Mouse (Mus musculus) brain, embryonic 14.5 days (tissue): Measurements from ENCODE around the gene Neurl1a.

Experiments
- CTCF ChIP-seq: fragments of 200-500 bp; IDR thresholded peaks from 2 replicates; pipeline ENCODE4 v1.5.1; 2012; ENCODE audit warnings: inconsistent platforms, mild to moderate bottlenecking, moderate library complexity, borderline replicate concordance; ENCODE audit not compliant: insufficient read depth, insufficient read length; ENCODE audit errors: extremely low read depth
- POLR2A ChIP-seq: fragments of 200-500 bp; IDR thresholded peaks from 2 replicates; pipeline ENCODE4 v1.6.1; 2012; ENCODE audit warnings: mild to moderate bottlenecking, inconsistent platforms, borderline replicate concordance; ENCODE audit not compliant: poor library complexity, insufficient read depth, insufficient read length, severe bottlenecking; ENCODE audit errors: extremely low read depth

- TF ChIP-seq POLR2A (no peak), CTCF (no peak)
Measured at GRCm38 (mm10) chr19:47285581-47285980, 107.0 kb downstream of the Neurl1a start.
